Mouse (Mus musculus) thymus, postnatal 4 days (tissue): ENCODE measurements around the gene Chrm3.
A peak's percentile ranks its signal among the peaks of the same experiment; 100 is the strongest.

ENCODE experiments used
- DNase-seq: peaks from one replicate; pipeline ENCODE4 v3.0.0; 2021

The Chrm3 gene

GRCm38 (mm10) chr13:10066829-10067618 lies 293.6 kb downstream of the Chrm3 start:
- DNase-seq, result no peak

GRCm38 (mm10) chr13:10065776-10066175 lies 294.9 kb downstream of the Chrm3 start:
- DNase-seq, result peak; percentile 52

GRCm38 (mm10) chr13:10062681-10063080 lies 298.0 kb downstream of the Chrm3 start:
- no peak for DNase-seq

GRCm38 (mm10) chr13:10058993-10059392 lies 301.7 kb downstream of the Chrm3 start:
- no peak for DNase-seq

GRCm38 (mm10) chr13:10057644-10058198 lies 302.9 kb downstream of the Chrm3 start:
- DNase-seq, result no peak

- DNase-seq, result no peak
Observed at GRCm38 (mm10) chr13:10054086-10054485, 306.6 kb downstream of the Chrm3 start.

GRCm38 (mm10) chr13:10053301-10053889 lies 307.3 kb downstream of the Chrm3 start:
- no peak for DNase-seq

- DNase-seq, result no peak
Observed at GRCm38 (mm10) chr13:10045651-10046350, 314.8 kb downstream of the Chrm3 start.

- DNase-seq, result no peak
Observed at GRCm38 (mm10) chr13:10044084-10044483, 316.6 kb downstream of the Chrm3 start.

GRCm38 (mm10) chr13:10033570-10034399 lies 326.9 kb downstream of the Chrm3 start:
- no peak for DNase-seq

GRCm38 (mm10) chr13:10031547-10031946 lies 329.1 kb downstream of the Chrm3 start:
- DNase-seq, result no peak

GRCm38 (mm10) chr13:10029944-10030343 lies 330.7 kb downstream of the Chrm3 start:
- DNase-seq, result no peak

- no peak for DNase-seq
Observed at GRCm38 (mm10) chr13:10025134-10025533, 335.5 kb downstream of the Chrm3 start.

GRCm38 (mm10) chr13:10023112-10023511 lies 337.5 kb downstream of the Chrm3 start:
- DNase-seq, result no peak

GRCm38 (mm10) chr13:10019252-10019651 lies 341.4 kb downstream of the Chrm3 start:
- DNase-seq, result no peak

GRCm38 (mm10) chr13:10002916-10003315 lies 357.7 kb downstream of the Chrm3 start:
- DNase-seq, result no peak

GRCm38 (mm10) chr13:9997664-9998328 lies 362.9 kb downstream of the Chrm3 start:
- DNase-seq, result no peak

GRCm38 (mm10) chr13:9995852-9996251 lies 364.8 kb downstream of the Chrm3 start:
- DNase-seq, result no peak

GRCm38 (mm10) chr13:9993571-9993970 lies 367.1 kb downstream of the Chrm3 start:
- no peak for DNase-seq

GRCm38 (mm10) chr13:9992640-9993039 lies 368.0 kb downstream of the Chrm3 start:
- DNase-seq, result no peak

- no peak for DNase-seq
Observed at GRCm38 (mm10) chr13:9985648-9986047, 375.0 kb downstream of the Chrm3 start.

GRCm38 (mm10) chr13:9983293-9983692 lies 377.4 kb downstream of the Chrm3 start:
- no peak for DNase-seq
